Mouse (Mus musculus) CH12.LX (cell line): Measurements from ENCODE around the gene Gpr157. TPM values are rescaled to one million over a fixed set of nuclear protein-coding genes. Genes with fewer than 3 reads are reported as not detected.
A peak's percentile ranks its signal among the peaks of the same experiment; 100 is the strongest.

Experiments
- DNase-seq: peaks from one replicate; pipeline ENCODE4 v3.0.0-alpha.2; 2013; ENCODE audit errors: extremely low read depth
- H3K27ac ChIP-seq: 2 replicates; pipeline ENCODE4 v1.5.1; 2012; ENCODE audit warnings: low read depth, mild to moderate bottlenecking, control low read depth, moderate library complexity; ENCODE audit not compliant: insufficient read depth
- H3K27me3 ChIP-seq: replicated peaks from 2 replicates; pipeline ENCODE3; 2012; ENCODE audit warnings: inconsistent platforms
- H3K36me3 ChIP-seq, 2 experiments: replicated peaks in 1 of 2; 2 replicates each; pipeline versions ENCODE3 to v1.6.1; 2012; ENCODE audit warnings: inconsistent platforms in 1 of 2, low read length in 1 of 2, mild to moderate bottlenecking in 1 of 2, mixed read lengths in 1 of 2, moderate library complexity in 1 of 2; ENCODE audit not compliant: control insufficient read depth in 1 of 2, insufficient read depth in 1 of 2
- H3K4me1 ChIP-seq, 2 experiments: 2 replicates each; pipeline ENCODE4 v1.6.1; 2012; ENCODE audit warnings: inconsistent platforms in 1 of 2, moderate library complexity in 1 of 2; ENCODE audit not compliant: insufficient read depth in 2 of 2, control insufficient read depth in 1 of 2
- H3K4me2 ChIP-seq: 2 replicates; pipeline ENCODE4 v1.6.1; 2012; ENCODE audit warnings: low read depth, mild to moderate bottlenecking, control low read depth; ENCODE audit not compliant: poor library complexity, insufficient read depth, severe bottlenecking
- H3K4me3 ChIP-seq, 3 experiments: fragments of 150-350 bp in 1 of 3; sonication (generic) in 1 of 3; replicated peaks in 1 of 3; 2 replicates each; pipeline versions ENCODE3 to v1.5.1; 2011 to 2012; ENCODE audit warnings: low read depth in 2 of 3, low read length in 2 of 3, mild to moderate bottlenecking in 2 of 3, moderate library complexity in 2 of 3, control low read depth in 1 of 3, improper control_type of control experiment in 1 of 3, inconsistent platforms in 1 of 3, mixed read lengths in 1 of 3; ENCODE audit not compliant: poor library complexity in 1 of 3
- H3K79me2 ChIP-seq: replicated peaks from 2 replicates; pipeline ENCODE4 v1.6.1; 2012; ENCODE audit warnings: mild to moderate bottlenecking, moderate library complexity; ENCODE audit not compliant: control insufficient read depth, poor library complexity, insufficient read depth, severe bottlenecking; ENCODE audit errors: extremely low read depth
- H3K9ac ChIP-seq: 2 replicates; pipeline ENCODE4 v1.6.1; 2012; ENCODE audit warnings: low read depth, mild to moderate bottlenecking, control low read depth, moderate library complexity; ENCODE audit not compliant: insufficient read depth
- H3K9me3 ChIP-seq: replicated peaks from 2 replicates; pipeline ENCODE3; 2012; ENCODE audit warnings: low read length, inconsistent platforms, mixed read lengths
- BHLHE40 ChIP-seq: IDR thresholded peaks from 2 replicates; pipeline ENCODE4 v1.6.1; 2011; ENCODE audit warnings: mild to moderate bottlenecking, low read depth, low read length, improper control_type of control experiment
- CHD2 ChIP-seq: IDR thresholded peaks from 2 replicates; pipeline ENCODE4 v1.6.1; 2011; ENCODE audit warnings: low read length, improper control_type of control experiment
- E2F4 ChIP-seq: IDR thresholded peaks from 2 replicates; pipeline ENCODE4 v1.6.1; 2011; ENCODE audit warnings: low read depth, low read length, improper control_type of control experiment; ENCODE audit not compliant: insufficient replicate concordance
- ELF1 ChIP-seq: IDR thresholded peaks from 2 replicates; pipeline ENCODE4 v1.6.1; 2014; ENCODE audit warnings: low read depth, mild to moderate bottlenecking, inconsistent platforms, low read length, improper control_type of control experiment
- EP300 ChIP-seq: IDR thresholded peaks from 2 replicates; pipeline ENCODE4 v1.6.1; 2011; ENCODE audit warnings: low read length, improper control_type of control experiment
- ETS1 ChIP-seq: conservative IDR thresholded peaks from 2 replicates; pipeline ENCODE4 v1.6.1; 2012; ENCODE audit warnings: low read depth, mild to moderate bottlenecking, inconsistent platforms, low read length, improper control_type of control experiment, moderate library complexity
- GABPA ChIP-seq: IDR thresholded peaks from 2 replicates; pipeline ENCODE4 v1.6.1; 2012; ENCODE audit warnings: low read depth, low read length, improper control_type of control experiment, inconsistent platforms; ENCODE audit not compliant: insufficient replicate concordance
- JUN ChIP-seq: IDR thresholded peaks from 2 replicates; pipeline ENCODE4 v1.6.1; 2011; ENCODE audit warnings: low read depth, mild to moderate bottlenecking, low read length, improper control_type of control experiment, moderate library complexity; ENCODE audit not compliant: insufficient read depth
- JUND ChIP-seq: conservative IDR thresholded peaks from 2 replicates; pipeline ENCODE4 v1.6.1; 2011; ENCODE audit warnings: low read depth, low read length, improper control_type of control experiment
- KAT2A ChIP-seq: IDR thresholded peaks from 2 replicates; pipeline ENCODE4 v1.6.1; 2012; ENCODE audit warnings: low read length, improper control_type of control experiment, inconsistent platforms; ENCODE audit not compliant: insufficient replicate concordance
- MAZ ChIP-seq: IDR thresholded peaks from 2 replicates; pipeline ENCODE4 v1.6.1; 2012; ENCODE audit warnings: low read depth, mild to moderate bottlenecking, inconsistent platforms, low read length, improper control_type of control experiment, moderate library complexity
- MXI1 ChIP-seq: IDR thresholded peaks from 2 replicates; pipeline ENCODE4 v1.6.1; 2011; ENCODE audit warnings: mild to moderate bottlenecking, low read depth, low read length, improper control_type of control experiment
- MYC ChIP-seq: IDR thresholded peaks from 2 replicates; pipeline ENCODE4 v1.6.1; 2011; ENCODE audit warnings: low read depth, mild to moderate bottlenecking, improper control_type of control experiment, low read length
- NELFE ChIP-seq: IDR thresholded peaks from 2 replicates; pipeline ENCODE4 v1.6.1; 2011; ENCODE audit warnings: low read depth, low read length, improper control_type of control experiment
- NRF1 ChIP-seq: IDR thresholded peaks from 2 replicates; pipeline ENCODE4 v1.6.1; 2014; ENCODE audit warnings: low read depth, mild to moderate bottlenecking, inconsistent platforms, low read length, improper control_type of control experiment, moderate library complexity
- PAX5 ChIP-seq: IDR thresholded peaks from 2 replicates; pipeline ENCODE4 v1.6.1; 2012; ENCODE audit warnings: low read length, inconsistent platforms, mixed read lengths
- POLR2A ChIP-seq: IDR thresholded peaks from 2 replicates; pipeline ENCODE4 v1.6.1; 2011; ENCODE audit warnings: low read depth, mild to moderate bottlenecking, improper control_type of control experiment, low read length
- RAD21 ChIP-seq: IDR thresholded peaks from 2 replicates; pipeline ENCODE4 v1.6.1; 2011; ENCODE audit warnings: low read depth, mild to moderate bottlenecking, low read length, improper control_type of control experiment, moderate library complexity
- RCOR1 ChIP-seq: conservative IDR thresholded peaks from 2 replicates; pipeline ENCODE4 v1.6.1; 2012; ENCODE audit warnings: low read depth, mild to moderate bottlenecking, inconsistent platforms, low read length, improper control_type of control experiment
- SIN3A ChIP-seq: IDR thresholded peaks from 2 replicates; pipeline ENCODE4 v1.6.1; 2012; ENCODE audit warnings: low read length, improper control_type of control experiment, inconsistent platforms
- SMC3 ChIP-seq: IDR thresholded peaks from 2 replicates; pipeline ENCODE4 v1.6.1; 2011; ENCODE audit warnings: low read depth, low read length, improper control_type of control experiment
- TBP ChIP-seq: conservative IDR thresholded peaks from 2 replicates; pipeline ENCODE4 v1.6.1; 2011; ENCODE audit warnings: low read depth, low read length, improper control_type of control experiment
- UBTF ChIP-seq: IDR thresholded peaks from 2 replicates; pipeline ENCODE4 v1.6.1; 2012; ENCODE audit warnings: low read depth, mild to moderate bottlenecking, inconsistent platforms, low read length, improper control_type of control experiment, moderate library complexity
- USF1 ChIP-seq: IDR thresholded peaks from 2 replicates; pipeline ENCODE4 v1.6.1; 2014; ENCODE audit warnings: low read depth, mild to moderate bottlenecking, inconsistent platforms, low read length, improper control_type of control experiment
- USF2 ChIP-seq: conservative IDR thresholded peaks from 2 replicates; pipeline ENCODE4 v1.6.1; 2011; ENCODE audit warnings: low read depth, low read length, improper control_type of control experiment
- ZC3H11A ChIP-seq: IDR thresholded peaks from 2 replicates; pipeline ENCODE4 v1.6.1; 2012; ENCODE audit warnings: low read depth, mild to moderate bottlenecking, inconsistent platforms, low read length, improper control_type of control experiment
- ZKSCAN1 ChIP-seq: IDR thresholded peaks from 2 replicates; pipeline ENCODE4 v1.6.1; 2012; ENCODE audit warnings: low read depth, inconsistent platforms, low read length, improper control_type of control experiment, borderline replicate concordance
- ZMIZ1 ChIP-seq: IDR thresholded peaks from 2 replicates; pipeline ENCODE4 v1.6.1; 2012; ENCODE audit warnings: low read depth, mild to moderate bottlenecking, inconsistent platforms, low read length, improper control_type of control experiment
- ZNF384 ChIP-seq: IDR thresholded peaks from 2 replicates; pipeline ENCODE4 v1.6.1; 2012; ENCODE audit warnings: low read depth, low read length, improper control_type of control experiment, inconsistent platforms
- dilution Hi-C: fragments of 300-500 bp; cut with MboI; formaldehyde crosslinking; loops from 2 replicates; pipeline ENCODE4 v1.14.3; 2020; ENCODE audit warnings: low sequenced_read_pairs; ENCODE audit not compliant: extremely low pct_unique_long_range_greater_than_20kb, extremely low pct_ligation_motif_present
- in situ Hi-C: fragments of 300-500 bp; cut with MboI; formaldehyde crosslinking; loops from 3 replicates; pipeline ENCODE4 v1.14.3; 2019; ENCODE audit warnings: low sequenced_read_pairs, low pct_ligation_motif_present, low pct_unique_long_range_greater_than_20kb, mixed read lengths
- polyA plus RNA-seq: library from polyadenylated mRNA; unstranded; fragments of >175 nt; gene quantifications from 2 replicates; pipeline ENCODE4 v1.2.1, GENCODE M21; 2012; ENCODE audit warnings: low read depth; ENCODE audit not compliant: insufficient read length
- total RNA-seq, 2 experiments: library from RNA; depleted of rRNA; stranded (reverse); fragments of 300-350 nt in 1 of 2; fragments of >200 nt in 1 of 2; gene quantifications; 2 replicates each; pipeline ENCODE4 v1.2.3; 2012 to 2014

Gene Gpr157
- total and polyA plus RNA-seq, 3 experiments = 2.6 to 3.5 (median 2.8) TPM

- Histone ChIP-seq H3K27ac (peak overlapping the region; percentile 87), H3K27me3 (no peaks in the 10 kb centered on the region), H3K9ac (no peak overlapping the region), H3K4me3 (peak overlapping the region in 1 of 3 experiments; percentile 35), H3K79me2 (no peaks in the 10 kb centered on the region), H3K4me2 (peak overlapping the region; percentile 79), H3K36me3 (no peaks in the 10 kb centered on the region), H3K9me3 (no peaks in the 10 kb centered on the region), H3K4me1 (peaks cover 24 to 52% of the 10 kb centered on the region in 2 experiments)
- dilution Hi-C loops (no loop called here), in situ Hi-C loops (loop anchor here (5.0 kb wide), 1 partner anchor 80 kb away; no protein-coding TSS in a partner anchor)
- no peak for TF ChIP-seq MYC
- peak; percentile 69 for TF ChIP-seq ZKSCAN1
- TF ChIP-seq ZMIZ1 = 0 out of 2 replicates have a peak, but pooled peaks have one; percentile 78
- TF ChIP-seq USF1 = no peak
- TF ChIP-seq ZNF384 = peak; percentile 85
- DNase-seq = peak; percentile 57
Measured at GRCm38 (mm10) chr4:150137368-150138083, 50.4 kb downstream of the Gpr157 start.

DNA sequence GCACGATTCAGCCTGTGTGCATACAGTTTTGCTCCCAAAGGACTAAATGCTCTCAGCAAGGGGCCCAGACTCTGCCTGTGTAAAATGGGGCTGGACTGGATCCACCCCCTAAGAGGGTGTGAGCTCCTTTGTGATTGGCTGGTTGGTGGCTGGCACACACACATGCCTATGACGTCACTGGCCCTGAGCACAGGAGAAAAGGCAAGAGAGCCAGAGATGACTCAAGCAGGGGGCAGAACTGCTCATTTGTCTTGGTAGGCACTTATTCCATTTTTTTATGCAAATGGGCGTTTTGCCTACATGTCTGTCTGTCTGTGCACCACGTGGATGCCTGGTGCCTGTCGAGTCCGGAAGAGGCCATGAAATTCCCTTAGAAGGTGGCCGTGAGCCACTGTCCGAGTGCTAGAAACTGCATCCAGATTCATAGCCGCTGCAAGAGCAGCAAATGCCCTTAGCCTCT, 50.9 kb downstream of the Gpr157 start:
- H3K27me3 ChIP-seq = no peaks in the 10 kb centered on the region
- H3K4me2 ChIP-seq = peak overlapping the region; percentile 79
- dilution Hi-C loops = no loop called here
- H3K4me3 ChIP-seq = peak overlapping the region in 1 of 3 experiments; percentile 35
- peaks cover 21 to 47% of the 10 kb centered on the region in 2 experiments for H3K4me1 ChIP-seq
- peaks cover 0 to 1% of the 10 kb centered on the region in 2 experiments for H3K36me3 ChIP-seq
- H3K9me3 ChIP-seq = no peaks in the 10 kb centered on the region
- peak overlapping the region; percentile 7; the same call in 1 of the 2 replicates for H3K9ac ChIP-seq
- DNase-seq = peak; percentile 100
- in situ Hi-C loops = loop anchor here (5.0 kb wide), 1 partner anchor 79 kb away; no protein-coding TSS in a partner anchor
- H3K79me2 ChIP-seq = no peaks in the 10 kb centered on the region
- peak overlapping the region; percentile 87 for H3K27ac ChIP-seq
- TF ChIP-seq ZKSCAN1 (no peak), CHD2 (0 out of 2 replicates have a peak, but pooled peaks have one; percentile 50), ELF1 (peak; percentile 85), ETS1 (peak; percentile 88), KAT2A (0 out of 2 replicates have a peak, but pooled peaks have one; percentile 14), GABPA (no peak), ZNF384 (peak; percentile 89), MXI1 (peak; percentile 92), PAX5 (no peak), UBTF (no peak), SIN3A (peak; percentile 88), MYC (peak; percentile 98), TBP (peak; percentile 88), ZMIZ1 (no peak; the same call in 1 of the 2 replicates), JUN (peak; percentile 63), JUND (peak; percentile 80), ZC3H11A (no peak), RAD21 (no peak), E2F4 (no peak), SMC3 (no peak), MAZ (peak; percentile 87; the same call in 1 of the 2 replicates), RCOR1 (no peak), BHLHE40 (peak; percentile 86), EP300 (peak; percentile 40; the same call in 1 of the 2 replicates), NELFE (peak; percentile 44), POLR2A (peak; percentile 78), NRF1 (0 out of 2 replicates have a peak, but pooled peaks have one; percentile 18), USF2 (peak; percentile 34; the same call in 1 of the 2 replicates)
